Mouse (Mus musculus) bone marrow macrophage, adult 2 months (primary cell): ENCODE measurements at regions not wholly inside any gene's neighbourhood (a gene's known extent, or its start where the extent isn't known, plus 50 kb on each side); places are given as distances from the start of the nearest gene placed in this dataset.

Experiments used
- CTCF ChIP-seq: IDR thresholded peaks from 2 replicates; pipeline ENCODE4 v1.5.1; 2012; ENCODE audit warnings: low read depth, mild to moderate bottlenecking, low read length, moderate library complexity
- POLR2A ChIP-seq: IDR thresholded peaks from 2 replicates; pipeline ENCODE4 v1.6.1; 2012; ENCODE audit warnings: mild to moderate bottlenecking, low read depth, low read length, borderline replicate concordance

DNA sequence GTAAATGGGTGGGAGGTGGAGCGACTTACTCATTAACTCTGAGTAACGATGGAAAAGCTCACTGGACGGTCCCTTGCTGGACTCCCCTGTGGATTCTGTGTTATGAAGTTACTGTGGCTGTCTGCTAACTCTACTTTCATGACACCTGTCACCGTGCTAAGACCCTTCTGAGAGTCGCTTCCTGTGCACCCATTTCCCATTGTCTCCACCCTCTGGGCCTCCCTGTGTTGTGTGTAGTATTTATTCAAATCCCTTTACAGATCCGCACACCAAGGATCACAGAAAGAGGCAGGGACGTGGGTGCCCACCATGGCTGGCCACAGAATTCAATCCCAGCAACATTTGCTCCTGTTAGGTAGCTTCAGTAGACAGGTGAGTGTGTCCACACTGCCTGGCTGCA lies 357.1 kb upstream of the 3110018I06Rik start:
- TF ChIP-seq POLR2A: no peak
- no peak for TF ChIP-seq CTCF
